Mouse (Mus musculus) central nervous system, embryonic 14 days (tissue): ENCODE results near the gene Slc9a1. TPM values are rescaled to one million over a fixed set of nuclear protein-coding genes. Genes with fewer than 3 reads are reported as not detected.

Source experiments
- polyA plus RNA-seq: library from polyadenylated mRNA; depleted of rRNA; stranded (reverse); fragments of >200 nt; gene quantifications from 2 replicates; pipeline ENCODE4 v1.2.3, GENCODE M21; 2012; rRNA removed

The Slc9a1 gene
- 25.2 and 28.1 TPM in 2 replicates for polyA plus RNA-seq

DNA sequence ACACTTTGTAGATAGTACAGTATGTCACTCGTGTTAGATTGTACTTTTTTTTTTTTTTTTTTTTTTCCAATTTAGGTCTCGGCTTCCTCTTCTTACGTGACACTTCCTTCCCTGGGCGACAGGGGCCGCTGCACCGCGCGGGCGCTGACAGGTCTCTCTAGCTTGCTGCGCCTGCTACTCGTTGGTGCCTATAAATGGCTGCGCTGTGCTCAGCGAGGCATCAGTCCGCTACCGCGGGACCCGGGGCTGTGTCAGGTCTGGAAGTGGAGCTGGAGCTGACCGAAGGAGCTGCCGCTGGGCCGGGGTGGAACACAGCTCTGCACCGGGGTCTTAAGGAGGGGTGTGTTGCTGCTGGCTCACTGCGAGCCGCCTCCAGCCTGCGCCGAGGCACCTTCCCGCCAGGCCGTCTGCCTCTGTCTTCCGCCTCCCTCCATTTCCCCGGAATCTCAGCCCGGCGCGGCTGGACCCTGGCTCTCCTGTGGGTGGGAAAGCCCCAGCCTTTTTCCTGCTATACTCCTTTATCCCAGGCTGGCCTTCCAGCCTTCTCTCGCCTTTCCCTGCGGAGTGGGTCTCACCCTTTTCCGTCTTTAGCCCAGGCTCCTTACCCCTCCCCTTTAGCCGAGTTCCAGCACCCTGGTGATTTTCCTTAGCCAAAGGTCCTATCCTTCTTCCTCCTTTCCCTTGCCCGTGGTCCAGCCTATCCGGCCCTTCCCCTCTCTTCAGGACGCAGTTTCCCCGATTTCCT lies at the start of gene Slc9a1:
Gene Slc9a1 (plus strand): TSS at position 154 of the 745 bp plus-strand sequence.

DNA sequence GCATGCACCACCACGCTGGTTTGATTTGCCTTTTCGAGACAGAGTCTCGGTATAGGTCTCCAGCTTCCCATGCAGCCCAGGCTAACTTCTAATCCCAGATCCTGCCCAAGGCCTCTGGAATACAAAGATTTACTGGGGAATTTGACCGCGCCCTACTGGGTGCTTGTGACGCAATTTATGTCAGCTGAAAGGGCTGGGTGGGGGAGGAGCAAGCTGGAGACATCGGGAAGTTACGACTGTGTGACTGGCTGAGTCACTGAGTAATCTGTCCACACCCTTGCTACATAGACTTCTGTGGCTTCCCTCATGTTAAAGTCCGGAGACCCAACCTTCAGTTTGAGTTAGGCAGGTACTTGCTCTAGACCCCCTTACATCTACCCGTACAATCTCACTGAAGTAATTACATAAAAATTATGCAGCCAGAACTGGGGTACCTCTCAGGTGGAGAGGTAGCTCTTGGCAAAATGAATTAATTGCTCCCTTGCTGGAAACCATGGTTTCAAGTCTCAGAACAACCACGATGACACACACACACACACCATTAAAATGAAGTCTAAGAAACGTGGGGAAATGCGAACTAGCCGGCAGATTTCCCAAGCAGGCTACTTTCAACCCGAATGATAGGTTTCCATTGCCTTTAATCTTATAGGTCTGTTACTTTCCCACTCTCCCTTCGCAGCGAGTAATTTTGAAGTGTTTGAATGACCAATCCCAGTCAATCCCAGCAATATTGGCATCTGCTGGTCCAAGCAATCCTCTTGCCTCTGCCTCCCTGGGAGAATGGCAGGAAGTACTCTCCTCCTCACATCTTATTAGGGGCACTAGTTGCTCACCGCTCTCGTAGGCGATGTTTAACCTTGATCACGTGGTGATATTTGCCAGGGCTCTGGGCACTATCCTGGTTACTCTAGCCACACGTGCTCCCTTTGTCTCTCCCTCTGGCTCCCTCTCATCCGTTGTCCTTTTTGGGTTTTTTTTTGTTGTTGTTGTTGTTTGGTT lies 15.8 kb upstream of the Slc9a1 start, which contains the start of gene Wdtc1:
Gene Wdtc1 (minus strand): TSS at position 115 of the 999 bp plus-strand sequence.

Other genes starting within 250 kb of the Slc9a1 start
- gene Wasf2, start 239.2 kb upstream of the Slc9a1 start, polyA plus RNA-seq, result 21.4 and 26.3 TPM in 2 replicates
- 0.75 and 1.6 TPM in 2 replicates for gene Cd164l2, start 157.6 kb upstream of the Slc9a1 start, polyA plus RNA-seq
- gene Gpr3, start 157.2 kb upstream of the Slc9a1 start, polyA plus RNA-seq, result 1.1 and 1.5 TPM in 2 replicates
- gene Map3k6, start 128.9 kb upstream of the Slc9a1 start, polyA plus RNA-seq, result 1.9 and 2.5 TPM in 2 replicates
- gene Sytl1, start 106.6 kb upstream of the Slc9a1 start, polyA plus RNA-seq, result 1.3 and 1.8 TPM in 2 replicates
- gene Tmem222, start 91.9 kb upstream of the Slc9a1 start, polyA plus RNA-seq, result 120 and 131 TPM in 2 replicates
- gene Wdtc1, start 16.2 kb upstream of the Slc9a1 start, polyA plus RNA-seq, result 35.0 and 35.1 TPM in 2 replicates
- gene Tent5b, start 110.4 kb downstream of the Slc9a1 start, polyA plus RNA-seq, result 0.17 and 0.44 TPM in 2 replicates
- gene Trnp1, start 128.8 kb downstream of the Slc9a1 start, polyA plus RNA-seq, result 8.0 and 8.1 TPM in 2 replicates
- 0.16 and 1.6 TPM in 2 replicates for gene Kdf1, start 149.3 kb downstream of the Slc9a1 start, polyA plus RNA-seq
- 195 and 203 TPM in 2 replicates for gene Nudc, start 176.3 kb downstream of the Slc9a1 start, polyA plus RNA-seq
- gene Nr0b2, start 183.7 kb downstream of the Slc9a1 start, polyA plus RNA-seq, result 0.06 TPM in 1 of 2 replicates, not detected in the other
- gene Gpatch3, start 205.0 kb downstream of the Slc9a1 start, polyA plus RNA-seq, result 8.0 TPM in 2 replicates
- gene Gpn2, start 214.7 kb downstream of the Slc9a1 start, polyA plus RNA-seq, result 37.9 and 43.5 TPM in 2 replicates
- gene Sfn, start 232.5 kb downstream of the Slc9a1 start, polyA plus RNA-seq, result 3.2 and 15.8 TPM in 2 replicates